ENCODE assay signal across 24 mouse cellular contexts in genomic region chr11:33509401-33509800, GRCm38 (mm10). TPM values are rescaled to one million over a fixed set of nuclear protein-coding genes. Genes with fewer than 3 reads are reported as not detected.
DNase-seq lines count a peak whose midpoint lies in the region; ATAC-seq and TF ChIP-seq lines count a peak whose summit lies in the region.
"Had no signal": no experiment of that assay in that cellular context is flagged by ENCODE, and none has a peak within 500 bp of the region (broad histone marks: within the 10 kb centered on the region; RNA-seq: fewer than 3 reads in every experiment).

No protein-coding gene starts in this region.

- no peak overlapping the region for H3K4me2 ChIP-seq in stomach, postnatal 0 days (replicated peaks; ENCODE audit: low read depth)
- H3K4me2 ChIP-seq: embryonic facial prominence, embryonic 12.5 days; forebrain, embryonic 13.5 days; forebrain, embryonic 15.5 days had no signal

- peaks cover 2% of the 10 kb centered on the region for H3K4me1 ChIP-seq in ES-Bruce4 (ENCODE audit: control insufficient read depth, insufficient read depth, low read length)
- no peaks in the 10 kb centered on the region for H3K4me1 ChIP-seq in stomach, postnatal 0 days (replicated peaks; ENCODE audit: control insufficient read depth, insufficient read depth)
- H3K4me1 ChIP-seq: embryonic facial prominence, embryonic 10.5 days; embryonic facial prominence, embryonic 12.5 days had no signal

- H3K27ac ChIP-seq in ES-Bruce4 (ENCODE audit: insufficient read depth, low read length), result no peak overlapping the region
- no peak overlapping the region for H3K27ac ChIP-seq in stomach, postnatal 0 days (replicated peaks)
- H3K27ac ChIP-seq: embryonic facial prominence, embryonic 10.5 days; embryonic facial prominence, embryonic 12.5 days; forebrain, embryonic 13.5 days; forebrain, embryonic 15.5 days had no signal

- no peak for TF ChIP-seq EP300 in ES-Bruce4 (IDR thresholded peaks at IDR 0.05; ENCODE audit: insufficient read depth, low read depth, low read length)
- TF ChIP-seq EP300 in stomach, postnatal 0 days (optimal IDR thresholded peaks at IDR 0.05), result no peak

- H3K9me3 ChIP-seq in ES-Bruce4 (replicated peaks; ENCODE audit: control insufficient read depth, insufficient read depth, low read length, poor library complexity, severe bottlenecking), result no peaks in the 10 kb centered on the region
- H3K9me3 ChIP-seq in stomach, postnatal 0 days (ENCODE audit: control insufficient read depth, low read length), result no peaks in the 10 kb centered on the region
- H3K9me3 ChIP-seq: embryonic facial prominence, embryonic 10.5 days; embryonic facial prominence, embryonic 12.5 days; forebrain, embryonic 13.5 days; forebrain, embryonic 15.5 days had no signal

- peak; percentile 10 for DNase-seq in A20 (ENCODE audit: low read depth, low spot score)
- peak; percentile 40 for DNase-seq in R1 (ENCODE audit: low read depth, low spot score)
- DNase-seq in stomach, postnatal 0 days (ENCODE audit: low spot score), result peak; percentile 19
- DNase-seq in urinary bladder, postnatal 4 days (ENCODE audit: low spot score in 2 of 2), result no peak
- DNase-seq in urinary bladder, postnatal 10 days (ENCODE audit: low spot score), result no peak
- DNase-seq in c-Kit-positive CD71-positive TER-119-positive erythroid progenitor cells, embryonic 14.5 days (ENCODE audit: low spot score), result no peak
- DNase-seq: adrenal gland, adult 2 months; adrenal gland, postnatal 10 days; adrenal gland, postnatal 25 days; B cell, adult 2 months; cerebellum, adult 11-12 months; cerebellum, adult 2 months; cerebellum, adult 9-10 months; cerebellum, postnatal 10 days; cerebellum, postnatal 25 days; forebrain, postnatal 0 days had no signal

- no peak for ATAC-seq in stomach, postnatal 0 days (ENCODE audit: low FRiP score, low TSS enrichment)
- ATAC-seq: CD4-positive, CD25-positive, alpha-beta regulatory T cell, adult 4 months; forebrain, embryonic 13.5 days; forebrain, embryonic 15.5 days; forebrain, postnatal 0 days; Patski had no signal

- H3K4me3 ChIP-seq in ES-Bruce4 (ENCODE audit: low read depth, low read length), result no peak overlapping the region
- no peak overlapping the region for H3K4me3 ChIP-seq in stomach, postnatal 0 days (ENCODE audit: low read depth, low read length)
- H3K4me3 ChIP-seq: embryonic facial prominence, embryonic 10.5 days; embryonic facial prominence, embryonic 12.5 days; forebrain, embryonic 13.5 days; forebrain, embryonic 15.5 days had no signal

- no peak for TF ChIP-seq POLR2A in ES-Bruce4 (IDR thresholded peaks at IDR 0.05; ENCODE audit: insufficient read depth, low read length)

- no peak overlapping the region for H3K9ac ChIP-seq in ES-Bruce4 (ENCODE audit: low read depth, poor library complexity, severe bottlenecking)
- H3K9ac ChIP-seq in stomach, postnatal 0 days (ENCODE audit: low read length), result no peak overlapping the region
- H3K9ac ChIP-seq: embryonic facial prominence, embryonic 12.5 days; forebrain, embryonic 13.5 days; forebrain, embryonic 15.5 days; forebrain, postnatal 0 days had no signal

- H3K27me3 ChIP-seq in ES-Bruce4 (ENCODE audit: control insufficient read depth, insufficient read depth, low read length, poor library complexity, severe bottlenecking), result no peaks in the 10 kb centered on the region
- H3K27me3 ChIP-seq in stomach, postnatal 0 days (ENCODE audit: control insufficient read depth, insufficient read depth, low read length), result no peaks in the 10 kb centered on the region
- H3K27me3 ChIP-seq: CH12.LX; embryonic facial prominence, embryonic 12.5 days; forebrain, embryonic 13.5 days; forebrain, embryonic 15.5 days; Patski had no signal

- peaks cover 15% of the 10 kb centered on the region for H3K36me3 ChIP-seq in ES-Bruce4 (ENCODE audit: control insufficient read depth, insufficient read depth, low read length, poor library complexity, severe bottlenecking)
- no peaks in the 10 kb centered on the region for H3K36me3 ChIP-seq in stomach, postnatal 0 days (ENCODE audit: control insufficient read depth, insufficient read depth, low read length)
- H3K36me3 ChIP-seq: embryonic facial prominence, embryonic 10.5 days; embryonic facial prominence, embryonic 12.5 days; forebrain, embryonic 15.5 days had no signal

- peak; percentile 31 for TF ChIP-seq CTCF in ES-Bruce4 (IDR thresholded peaks at IDR 0.05; ENCODE audit: low read depth, low read length)
- peak; percentile 46 for TF ChIP-seq CTCF in stomach, postnatal 0 days (IDR thresholded peaks at IDR 0.05; ENCODE audit: low read depth)

RNA-seq across cellular contexts. Expression of gene Ranbp17, which starts 4.1 kb away (rescaled TPM):
- polyA plus RNA-seq in ES-Bruce4 (2011; ENCODE audit: insufficient read depth, insufficient read length, low read depth, missing spikeins), result 51.3 and 54.8 TPM in 2 replicates
- polyA plus RNA-seq in stomach, postnatal 0 days (2015; fragmentation: Nextera tagmentation; extraction: Ambion mirVana), result 1.9 and 2.2 TPM in 2 replicates
- polyA plus RNA-seq: CD4-positive, CD25-positive, alpha-beta regulatory T cell, adult 4 months had no signal

Comparison
In these comparisons a context has a peak if more than half of its experiments do, and no peak if none do; other contexts are left out.
1. DNase-seq: peak in A20 (single experiment), R1 (single experiment) and stomach, postnatal 0 days (single experiment); none in urinary bladder, postnatal 4 days (0 of 2), urinary bladder, postnatal 10 days (single experiment) and c-Kit-positive CD71-positive TER-119-positive erythroid progenitor cells, embryonic 14.5 days (single experiment).
2. RNA of gene Ranbp17, which starts 4.1 kb away (polyA plus RNA-seq): 51.3 to 54.8 TPM in ES-Bruce4; 1.9 to 2.2 TPM in stomach, postnatal 0 days; every median in the first group is over 10 times any median in the second.